Mouse (Mus musculus): ENCODE measurements at regions not wholly inside any gene's neighbourhood (a gene's known extent, or its start where the extent isn't known, plus 50 kb on each side); places are given as distances from the start of the nearest gene placed in this dataset.

GRCm38 (mm10) chr2:74451038-74451437, 128.2 kb downstream of the Lnpk start:
- Histone ChIP-seq H3K4me1 (ENCODE audit: control insufficient read depth in 1 of 2, insufficient read depth in 2 of 2) (no peaks in the 10 kb centered on the region), H3K79me2 (replicated peaks; ENCODE audit: control insufficient read depth, extremely low read depth, insufficient read depth, poor library complexity, severe bottlenecking) (no peaks in the 10 kb centered on the region), H3K27me3 (replicated peaks) (no peaks in the 10 kb centered on the region), H3K27ac (ENCODE audit: insufficient read depth, low read depth) (no peak overlapping the region), H3K4me3 (replicated peaks in 1 of 3; ENCODE audit: low read depth in 2 of 3, low read length in 2 of 3, poor library complexity in 1 of 3) (no peak overlapping the region), H3K4me2 (ENCODE audit: insufficient read depth, low read depth, poor library complexity, severe bottlenecking) (no peak overlapping the region), H3K36me3 (replicated peaks in 1 of 2; ENCODE audit: control insufficient read depth in 1 of 2, insufficient read depth in 1 of 2, low read length in 1 of 2) (no peaks in the 10 kb centered on the region), H3K9me3 (replicated peaks; ENCODE audit: low read length) (no peaks in the 10 kb centered on the region), H3K9ac (ENCODE audit: insufficient read depth, low read depth) (no peak overlapping the region)
- dilution Hi-C loops (cut with MboI; ENCODE audit: extremely low pct_ligation_motif_present, extremely low pct_unique_long_range_greater_than_20kb, low sequenced_read_pairs), result no loop called here
- no peak for TF ChIP-seq USF1 (IDR thresholded peaks at IDR 0.05; ENCODE audit: low read depth, low read length)
- TF ChIP-seq IRF4 (IDR thresholded peaks at IDR 0.05; ENCODE audit: low read depth, low read length), result no peak
- no peak for TF ChIP-seq BHLHE40 (IDR thresholded peaks at IDR 0.05; ENCODE audit: low read depth, low read length)
- no peak for TF ChIP-seq EP300 (IDR thresholded peaks at IDR 0.05; ENCODE audit: low read length)
- TF ChIP-seq ZKSCAN1 (IDR thresholded peaks at IDR 0.05; ENCODE audit: borderline replicate concordance, low read depth, low read length), result no peak
- TF ChIP-seq MAZ (IDR thresholded peaks at IDR 0.05; ENCODE audit: low read depth, low read length), result no peak
- no peak for TF ChIP-seq RCOR1 (conservative IDR thresholded peaks at IDR 0.05; ENCODE audit: low read depth, low read length)
- no peak for TF ChIP-seq E2F4 (IDR thresholded peaks at IDR 0.05; ENCODE audit: insufficient replicate concordance, low read depth, low read length)
- no peak for TF ChIP-seq HCFC1 (IDR thresholded peaks at IDR 0.05; ENCODE audit: low read depth, low read length)
- TF ChIP-seq MYC (IDR thresholded peaks at IDR 0.05; ENCODE audit: low read depth, low read length), result no peak
- TF ChIP-seq MEF2A (IDR thresholded peaks at IDR 0.05; ENCODE audit: borderline replicate concordance, low read depth, low read length), result no peak
- in situ Hi-C loops (cut with MboI; ENCODE audit: low pct_ligation_motif_present, low pct_unique_long_range_greater_than_20kb, low sequenced_read_pairs), result no loop called here
- no peak for DNase-seq (ENCODE audit: extremely low read depth)

GRCm38 (mm10) chr2:74450064-74450765, 129.0 kb downstream of the Lnpk start:
- no peak overlapping the region for H3K27ac ChIP-seq (ENCODE audit: insufficient read depth, low read depth)
- H3K9me3 ChIP-seq (replicated peaks; ENCODE audit: low read length), result no peaks in the 10 kb centered on the region
- H3K4me1 ChIP-seq (ENCODE audit: control insufficient read depth in 1 of 2, insufficient read depth in 2 of 2), result no peaks in the 10 kb centered on the region
- in situ Hi-C loops (cut with MboI; ENCODE audit: low pct_ligation_motif_present, low pct_unique_long_range_greater_than_20kb, low sequenced_read_pairs) (no loop called here), dilution Hi-C loops (cut with MboI; ENCODE audit: extremely low pct_ligation_motif_present, extremely low pct_unique_long_range_greater_than_20kb, low sequenced_read_pairs) (no loop called here)
- no peak overlapping the region for H3K4me3 ChIP-seq (replicated peaks in 1 of 3; ENCODE audit: low read depth in 2 of 3, low read length in 2 of 3, poor library complexity in 1 of 3)
- no peak for TF ChIP-seq RCOR1 (conservative IDR thresholded peaks at IDR 0.05; ENCODE audit: low read depth, low read length)
- TF ChIP-seq POLR2A (IDR thresholded peaks at IDR 0.05; ENCODE audit: low read depth, low read length), result no peak
- no peak for TF ChIP-seq ZNF384 (IDR thresholded peaks at IDR 0.05; ENCODE audit: low read depth, low read length)
- TF ChIP-seq SIN3A (IDR thresholded peaks at IDR 0.05; ENCODE audit: low read length), result no peak
- TF ChIP-seq RAD21 (IDR thresholded peaks at IDR 0.05; ENCODE audit: low read depth, low read length), result no peak
- no peak for TF ChIP-seq ZC3H11A (IDR thresholded peaks at IDR 0.05; ENCODE audit: low read depth, low read length)
- TF ChIP-seq MAFK (IDR thresholded peaks at IDR 0.05; ENCODE audit: insufficient replicate concordance, low read length), result no peak
- TF ChIP-seq ELF1 (IDR thresholded peaks at IDR 0.05; ENCODE audit: low read depth, low read length), result no peak
- no peak for TF ChIP-seq IRF4 (IDR thresholded peaks at IDR 0.05; ENCODE audit: low read depth, low read length)
- no peak for TF ChIP-seq GABPA (IDR thresholded peaks at IDR 0.05; ENCODE audit: insufficient replicate concordance, low read depth, low read length)
- TF ChIP-seq POLR2AphosphoS2 (IDR thresholded peaks at IDR 0.05; ENCODE audit: low read depth, low read length), result no peak
- no peak for TF ChIP-seq BHLHE40 (IDR thresholded peaks at IDR 0.05; ENCODE audit: low read depth, low read length)
- H3K4me2 ChIP-seq (ENCODE audit: insufficient read depth, low read depth, poor library complexity, severe bottlenecking), result no peak overlapping the region
- H3K79me2 ChIP-seq (replicated peaks; ENCODE audit: control insufficient read depth, extremely low read depth, insufficient read depth, poor library complexity, severe bottlenecking), result no peaks in the 10 kb centered on the region
- H3K27me3 ChIP-seq (replicated peaks), result no peaks in the 10 kb centered on the region
- no peak for DNase-seq (ENCODE audit: extremely low read depth)
- no peak overlapping the region for H3K9ac ChIP-seq (ENCODE audit: insufficient read depth, low read depth)
- H3K36me3 ChIP-seq (replicated peaks in 1 of 2; ENCODE audit: control insufficient read depth in 1 of 2, insufficient read depth in 1 of 2, low read length in 1 of 2), result no peaks in the 10 kb centered on the region
